Mouse (Mus musculus) spleen, postnatal 14 days (tissue): ENCODE data around the gene Cdkl1.
A peak's percentile ranks its signal among the peaks of the same experiment; 100 is the strongest.

Source experiments
- DNase-seq, 2 experiments: peaks; one replicate each; pipeline ENCODE4 v3.0.0; 2021 to 2022; ENCODE audit warnings: low spot score in 2 of 2

The Cdkl1 gene

GRCm38 (mm10) chr12:69751864-69752341 lies 39.2 kb downstream of the Cdkl1 start:
- DNase-seq = no peak

DNA sequence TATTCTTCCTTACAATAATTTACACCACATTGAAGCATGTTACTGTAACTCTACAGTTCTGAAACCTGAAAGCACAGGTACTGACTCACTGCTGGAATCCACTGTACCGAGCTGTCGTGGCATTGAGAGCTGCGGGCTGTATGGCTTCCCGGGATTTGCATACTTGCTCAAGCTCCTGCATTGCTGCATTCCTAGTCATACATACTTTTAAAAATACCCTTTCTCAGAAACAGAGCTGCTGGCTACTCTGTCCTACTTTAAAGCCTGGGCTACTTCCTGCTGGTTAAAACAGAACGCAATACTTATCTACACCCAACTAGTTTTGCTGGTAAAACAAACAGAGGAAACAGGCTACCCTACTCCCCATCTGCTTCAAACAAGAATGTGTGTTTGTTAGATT lies 46.9 kb downstream of the Cdkl1 start:
- DNase-seq = no peak

GRCm38 (mm10) chr12:69741965-69742364 lies 49.1 kb downstream of the Cdkl1 start:
- DNase-seq = no peak

DNA sequence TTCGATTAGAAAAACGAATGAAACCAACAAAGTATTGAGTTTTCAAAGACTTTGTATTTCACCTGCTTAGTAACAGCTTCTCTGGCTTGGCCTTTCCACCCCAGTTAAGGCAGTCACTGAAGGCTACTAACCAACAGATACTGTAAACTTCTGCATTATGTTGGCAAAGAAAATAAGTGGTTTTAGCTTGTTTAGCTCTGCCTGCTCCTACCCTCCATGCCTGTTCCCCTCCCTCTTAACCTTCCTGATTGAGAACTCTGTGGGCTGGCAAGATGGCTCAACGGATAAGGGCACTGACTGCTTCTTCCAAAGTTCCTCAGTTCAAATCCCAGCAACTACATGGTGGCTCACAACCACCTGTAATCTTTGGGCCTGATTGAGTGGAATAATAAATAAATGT lies 57.1 kb downstream of the Cdkl1 start:
- DNase-seq = no peak

GRCm38 (mm10) chr12:69733518-69733917 lies 57.5 kb downstream of the Cdkl1 start:
- DNase-seq = no peak

- DNase-seq = no peak
Measured at GRCm38 (mm10) chr12:69732221-69732620, 58.8 kb downstream of the Cdkl1 start.

DNA sequence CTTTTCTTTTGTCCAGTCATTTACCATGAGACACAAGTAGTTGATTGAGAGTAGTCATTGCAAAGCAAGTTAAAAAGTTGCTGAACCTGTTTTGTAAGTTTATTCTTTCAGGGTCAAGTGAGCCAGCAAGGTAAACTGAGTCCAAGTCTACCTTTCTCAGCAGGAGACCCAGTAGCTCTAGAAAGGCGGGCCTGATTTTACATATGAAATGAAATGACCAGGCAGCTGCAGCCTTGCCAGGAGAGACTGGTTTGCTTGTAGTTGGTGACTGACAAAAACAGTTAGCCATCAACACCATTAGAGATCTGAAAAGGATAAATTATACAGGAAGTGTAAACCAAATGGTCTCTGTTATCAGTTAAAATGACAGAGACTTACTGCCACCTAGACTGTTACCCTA lies 60.8 kb downstream of the Cdkl1 start:
- no peak for DNase-seq

DNA sequence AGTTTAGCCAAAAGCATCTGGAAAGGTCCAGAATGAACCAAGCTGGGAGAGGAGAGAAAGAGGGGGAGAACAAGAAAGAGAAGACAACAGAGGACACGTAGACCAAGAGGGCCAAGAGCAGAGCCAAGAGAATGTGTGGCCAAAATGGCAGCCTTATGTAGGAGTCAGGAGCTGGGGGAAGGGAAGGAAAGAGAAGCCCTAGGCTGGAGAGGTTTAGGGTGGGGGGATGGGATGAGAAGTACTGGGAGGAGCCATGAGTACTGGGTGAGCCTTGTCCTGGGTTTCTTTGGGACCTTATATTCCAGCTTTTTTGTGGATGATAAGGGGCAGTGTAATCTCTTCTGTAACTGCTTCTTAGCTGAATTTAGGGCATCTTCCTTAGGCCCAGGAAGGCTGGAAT lies 61.8 kb downstream of the Cdkl1 start:
- DNase-seq = no peak

DNA sequence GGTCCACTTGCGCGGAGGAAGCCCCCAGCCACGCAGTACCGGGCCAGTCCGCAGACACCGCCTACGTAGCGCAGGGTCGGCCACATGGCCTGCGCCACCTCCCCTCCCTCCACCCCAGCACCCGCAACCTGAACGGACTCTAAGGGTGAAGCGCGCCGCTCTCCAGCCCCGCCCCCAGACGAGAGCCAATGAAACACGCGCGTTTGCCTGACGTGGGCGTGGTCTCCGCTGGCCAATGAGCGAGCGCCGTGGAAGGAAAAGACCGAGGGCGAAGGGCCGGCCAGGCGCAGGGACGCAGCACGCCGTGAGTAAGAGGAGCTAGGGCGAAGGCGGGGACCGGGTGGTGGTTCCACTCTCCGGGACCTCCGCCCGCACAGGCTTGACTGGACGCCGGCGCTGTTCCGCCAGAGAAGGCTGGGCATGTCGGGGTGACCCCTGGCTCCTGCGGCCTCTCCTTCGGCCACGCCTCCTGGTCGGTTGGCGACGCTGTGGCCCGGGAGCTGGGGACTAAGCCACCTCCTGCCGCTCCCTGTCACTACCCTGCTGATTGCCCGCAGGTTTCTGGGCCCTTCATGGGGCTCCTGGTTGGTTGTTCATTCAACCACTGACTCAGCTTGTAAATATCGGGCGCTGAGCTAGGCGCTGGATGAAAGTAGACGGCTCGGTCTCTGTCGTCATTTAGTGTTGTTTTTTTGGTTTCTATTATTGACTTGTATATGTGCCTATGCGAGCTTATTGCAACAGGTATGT lies 66.2 kb downstream of the Cdkl1 start, which contains the start of the genes L2hgdh and Atp5s:
TSS of gene L2hgdh (minus strand) at position 163 of the 750 bp plus-strand sequence.
TSS of gene Atp5s (plus strand) at position 240 of the 750 bp plus-strand sequence.
- peak; percentile 94 to 95 for DNase-seq

DNA sequence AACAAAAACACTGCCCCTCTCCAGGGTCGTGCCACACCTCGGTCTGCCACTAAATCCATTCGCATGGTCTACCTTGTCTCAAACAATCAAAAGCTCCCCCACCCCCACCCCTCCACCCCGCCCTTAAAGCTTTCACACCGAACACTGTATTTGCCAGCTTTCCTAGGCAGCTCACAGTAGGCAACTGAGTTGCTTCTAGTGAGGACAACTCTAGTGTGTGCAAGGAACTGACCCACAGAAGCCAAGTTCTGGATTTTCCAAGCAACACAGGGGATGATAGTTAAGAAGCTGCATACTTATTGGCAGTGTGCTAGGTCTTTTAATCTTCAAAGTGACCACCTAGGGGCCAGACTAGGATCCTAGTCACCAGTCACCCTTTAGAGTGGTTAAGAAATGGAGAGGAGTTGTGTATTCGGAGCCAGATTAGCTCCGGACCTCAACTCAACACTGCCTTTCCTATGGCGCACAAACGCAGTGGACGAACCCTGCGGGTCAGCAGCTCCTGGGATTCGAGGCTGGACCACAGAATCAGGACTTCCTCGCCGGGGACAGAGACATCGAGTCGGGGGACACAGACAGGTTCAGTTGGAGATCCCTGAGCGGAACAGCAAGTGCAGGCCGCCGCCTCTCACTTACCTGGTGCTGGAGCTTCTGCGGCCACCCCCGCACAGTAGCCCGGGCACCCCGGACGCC lies 66.9 kb downstream of the Cdkl1 start:
- DNase-seq = no peak

DNA sequence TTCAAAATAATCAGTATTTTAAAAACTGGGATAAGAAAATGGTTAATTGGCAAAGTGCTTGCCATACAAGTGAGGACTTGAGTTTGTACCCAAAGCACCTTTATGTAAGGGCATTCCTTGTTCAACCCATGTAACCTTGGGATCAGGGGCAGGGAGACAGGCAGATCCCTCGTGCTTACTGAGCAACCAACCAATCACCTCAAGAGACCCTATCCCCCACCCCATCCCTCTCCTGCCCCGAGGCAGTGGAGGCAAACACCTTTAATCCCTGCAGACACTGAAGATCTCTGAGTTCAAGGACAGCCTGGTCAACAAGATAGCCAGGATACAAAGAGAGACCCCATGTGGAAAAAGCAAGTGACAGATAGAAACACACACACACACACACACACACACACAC lies 67.7 kb downstream of the Cdkl1 start:
- DNase-seq = no peak

GRCm38 (mm10) chr12:69722857-69723256 lies 68.2 kb downstream of the Cdkl1 start:
- DNase-seq = no peak

DNA sequence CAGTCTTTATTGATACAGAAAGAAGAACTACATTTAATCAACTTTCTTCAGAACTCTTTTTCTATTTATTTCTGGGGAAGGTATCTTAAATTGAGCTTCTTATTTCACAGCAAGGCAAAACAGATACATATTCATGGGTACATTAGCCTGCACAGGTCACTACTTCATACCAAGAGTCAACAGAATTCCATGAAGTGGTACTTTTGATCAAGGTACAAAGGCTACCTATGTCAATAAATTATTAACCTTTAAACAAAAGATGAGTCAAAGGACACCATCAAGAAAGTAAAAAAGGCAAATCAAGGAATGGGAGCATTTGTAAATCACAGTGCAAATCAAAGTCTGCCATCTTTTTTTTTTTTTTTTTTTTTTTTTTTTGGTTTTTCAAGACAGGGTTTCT lies 77.4 kb downstream of the Cdkl1 start:
- DNase-seq = no peak

DNA sequence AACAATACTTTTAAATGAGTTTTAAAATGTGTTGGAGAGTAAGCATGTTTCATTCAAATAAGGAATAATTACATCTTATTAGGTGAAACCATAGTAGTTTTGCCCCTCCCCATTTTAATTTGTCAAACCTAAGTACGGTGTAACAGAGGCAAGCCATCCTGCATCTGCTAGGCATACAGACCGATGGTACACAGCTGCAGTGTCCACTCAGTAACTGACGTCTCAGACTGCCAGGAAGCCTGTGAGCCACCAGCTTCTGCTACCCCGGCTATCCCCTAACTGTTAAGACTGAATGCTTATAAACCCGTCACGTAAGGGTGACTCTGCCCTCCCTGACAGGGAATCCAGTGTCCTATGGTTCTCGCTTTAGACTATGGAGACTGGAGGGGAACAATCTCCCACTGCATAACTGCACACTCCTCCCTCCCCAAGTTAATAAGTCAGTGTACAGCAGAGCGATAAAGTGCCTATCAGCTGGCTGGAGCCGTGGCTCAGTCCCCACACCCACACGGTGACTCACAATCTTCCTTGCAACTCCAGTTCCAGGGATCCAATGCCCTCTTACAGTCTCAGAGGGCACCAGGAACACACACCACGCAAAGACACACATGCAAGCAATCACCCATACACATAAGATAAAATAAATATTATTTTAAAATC lies 86.1 kb downstream of the Cdkl1 start:
- no peak for DNase-seq

GRCm38 (mm10) chr12:69698352-69698751 lies 92.7 kb downstream of the Cdkl1 start:
- no peak for DNase-seq
